Mouse (Mus musculus): ENCODE data around the gene Zfp784.

- TF ChIP-seq CTCF (IDR thresholded peaks at IDR 0.05; ENCODE audit: insufficient read depth, low read length) (no peak), POLR2A (IDR thresholded peaks at IDR 0.05; ENCODE audit: borderline replicate concordance, extremely low read depth, low read depth, low read length) (no peak)
Measured at GRCm38 (mm10) chr7:5059421-5059820, 21.2 kb upstream of the Zfp784 start.

Data from lung, adult 2 months (tissue).